Mouse (Mus musculus) retina, adult 2 months (tissue): ENCODE results near the gene Rbm43.

Experiments used
- DNase-seq: peaks from one replicate; pipeline ENCODE4 v3.0.0-alpha.2; 2012; ENCODE audit warnings: low read depth, low spot score

Gene Rbm43

DNA sequence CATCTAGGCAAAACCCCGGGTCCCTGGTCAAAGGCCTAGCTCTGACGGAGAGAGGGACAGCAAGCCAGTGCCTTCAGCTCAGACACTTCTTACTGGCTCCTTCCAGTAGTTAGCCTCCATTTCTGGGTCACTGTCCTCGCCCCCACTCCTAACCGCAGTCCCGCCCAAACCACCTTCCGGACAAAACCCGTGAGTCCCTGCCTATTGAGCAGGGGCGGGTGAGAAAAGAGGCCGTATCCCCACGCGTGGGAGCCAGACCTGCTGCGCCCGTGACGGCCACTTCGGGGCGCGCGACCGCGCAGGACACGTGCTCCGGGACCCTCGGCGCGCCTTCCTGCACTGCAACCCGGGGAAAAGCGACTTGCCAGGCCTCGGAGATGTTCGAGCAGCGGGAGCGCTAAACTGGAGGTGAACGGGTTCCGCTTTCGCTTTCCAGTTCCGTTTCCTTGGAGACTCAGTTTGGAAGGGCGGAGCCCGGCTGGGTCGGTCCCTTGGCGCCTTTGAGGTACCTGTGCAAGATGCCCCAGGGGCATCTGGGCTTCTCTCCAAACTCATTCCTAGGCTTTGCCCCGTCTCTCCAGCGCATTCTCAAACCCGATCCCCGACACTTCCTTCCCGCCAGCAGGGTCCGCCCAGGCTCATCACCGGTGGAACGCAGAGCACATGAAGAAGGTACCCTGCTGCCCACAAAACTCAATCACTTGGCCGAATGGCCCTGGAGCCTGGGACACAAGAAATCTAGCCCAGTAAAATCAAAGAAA, at the start of gene Rbm43:
Gene Rbm43 (minus strand): TSS at position 590 of the 761 bp plus-strand sequence.
- no peak for DNase-seq

DNA sequence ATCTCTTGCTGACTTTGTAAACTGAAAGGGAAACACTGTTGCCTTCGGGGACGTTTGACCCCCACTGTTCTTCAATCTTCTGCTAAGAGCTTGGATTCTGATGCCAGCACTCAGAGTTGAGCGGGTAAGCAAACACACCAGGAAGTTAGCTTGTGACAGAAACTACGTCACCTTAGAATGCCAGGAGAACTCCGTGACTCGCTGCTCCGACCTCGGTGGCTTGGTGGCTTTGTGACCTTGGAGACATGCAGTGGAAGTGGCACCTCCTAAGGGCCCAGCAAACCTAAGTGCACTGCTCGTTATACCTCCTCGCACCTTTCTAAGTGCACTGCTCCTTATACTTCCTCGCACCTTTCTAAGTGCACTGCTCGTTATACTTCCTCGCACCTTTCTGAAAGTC, 47.3 kb upstream of the Rbm43 start:
- no peak for DNase-seq

DNA sequence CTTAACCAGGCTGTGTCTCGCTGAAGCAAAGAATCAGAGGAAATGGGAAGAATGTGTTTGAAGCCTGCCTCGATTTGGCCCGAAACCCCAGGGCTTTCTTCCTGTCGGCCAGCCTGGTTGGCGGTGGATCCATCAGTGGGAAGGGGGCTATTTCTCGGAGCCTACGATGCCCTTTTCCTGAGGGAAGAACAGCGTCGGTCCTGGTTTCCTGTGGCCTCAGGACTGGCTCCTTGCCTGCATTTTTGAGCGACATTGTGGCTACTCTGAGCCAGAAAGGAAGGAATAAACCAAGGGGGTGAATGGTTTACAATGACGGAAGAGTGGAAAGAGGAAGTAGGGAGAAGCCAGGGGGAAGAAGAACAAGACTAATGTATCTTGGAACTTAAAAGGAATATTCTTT, 46.7 kb upstream of the Rbm43 start:
- no peak for DNase-seq

DNA sequence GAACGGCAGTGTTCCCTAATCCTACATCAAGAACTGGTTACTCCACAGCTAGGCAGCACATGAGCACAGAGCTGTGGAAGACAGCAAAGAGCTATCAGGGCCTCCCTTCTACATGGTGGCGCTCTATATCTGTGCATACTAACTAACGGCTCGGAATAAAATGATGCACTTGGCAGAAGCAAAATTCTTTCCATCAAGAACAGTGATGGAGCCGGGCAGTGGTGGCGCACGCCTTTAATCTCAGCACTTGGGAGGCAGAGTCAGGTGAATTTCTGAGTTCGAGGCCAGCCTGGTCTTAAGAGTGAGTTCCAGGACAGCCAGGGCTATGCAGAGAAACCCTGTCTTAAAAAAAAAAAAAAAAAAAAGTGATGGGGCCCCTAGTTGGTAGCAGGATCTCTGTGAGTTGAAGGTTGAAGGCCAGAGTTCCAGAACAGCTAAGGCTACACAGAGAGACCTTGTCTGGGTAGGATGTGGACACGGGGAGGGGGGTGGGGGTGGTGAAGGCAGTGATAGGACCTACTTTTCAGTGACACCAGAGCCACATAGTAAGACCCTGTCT, 38.5 kb upstream of the Rbm43 start, which contains the start of gene Nmi:
Gene Nmi (minus strand): TSS at position 85 of the 559 bp plus-strand sequence.
- no peak for DNase-seq

DNA sequence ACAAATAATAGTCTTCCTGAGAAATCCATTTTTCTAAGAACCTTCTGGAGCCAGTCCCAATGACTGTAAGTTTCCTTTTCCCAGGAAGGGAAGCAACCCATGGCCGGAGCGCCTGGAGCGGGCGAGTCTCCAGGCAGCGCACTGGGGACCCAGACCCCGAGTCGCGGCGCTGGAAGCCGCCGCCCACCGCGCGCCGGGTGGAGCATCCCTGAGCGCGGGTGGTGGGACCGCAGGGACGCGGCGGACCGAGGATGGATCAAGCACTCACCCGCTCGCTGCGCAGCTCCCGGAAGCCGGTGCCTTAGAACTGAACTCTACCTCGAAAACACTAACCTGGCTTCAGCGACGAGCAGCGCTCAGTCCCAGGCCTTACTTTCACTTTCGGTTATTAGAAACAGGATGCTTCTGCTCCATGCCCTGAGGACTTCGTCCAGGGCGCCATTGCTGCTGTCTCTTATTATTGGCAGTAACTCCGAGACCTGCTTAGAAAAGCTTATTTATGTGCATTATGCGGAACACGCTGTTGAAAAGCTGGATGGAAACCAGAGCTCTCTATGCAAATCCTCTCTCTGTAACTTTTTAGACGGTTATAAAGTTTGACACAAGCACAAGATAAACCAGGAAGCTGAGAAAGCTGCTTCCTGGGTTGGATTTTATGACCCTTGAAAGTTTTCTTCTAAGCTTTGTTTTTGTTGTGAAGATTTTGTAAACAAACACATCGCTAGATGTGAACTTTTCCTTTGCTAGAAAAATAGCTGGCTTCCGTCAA, 37.9 kb upstream of the Rbm43 start:
- no peak for DNase-seq

DNA sequence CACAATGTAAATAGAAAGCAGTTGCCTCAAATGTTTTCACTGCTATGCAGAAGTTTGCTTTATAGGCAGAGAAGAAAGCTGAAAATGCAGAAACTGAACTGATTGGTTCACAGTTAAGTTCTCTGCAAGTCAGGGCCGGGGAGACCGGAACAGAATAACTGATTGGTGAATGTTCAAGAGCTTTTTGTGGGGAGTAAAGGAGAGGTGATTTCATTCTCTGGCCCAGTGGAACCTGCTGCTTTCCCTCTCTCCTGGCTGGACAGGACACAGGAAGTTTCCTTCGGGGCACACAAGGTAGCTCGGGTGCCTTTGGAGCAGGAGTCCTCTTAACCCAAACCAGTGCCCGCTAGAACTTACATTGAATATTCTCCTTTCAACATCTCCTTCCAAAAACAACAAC, 37.2 kb upstream of the Rbm43 start:
- no peak for DNase-seq

DNA sequence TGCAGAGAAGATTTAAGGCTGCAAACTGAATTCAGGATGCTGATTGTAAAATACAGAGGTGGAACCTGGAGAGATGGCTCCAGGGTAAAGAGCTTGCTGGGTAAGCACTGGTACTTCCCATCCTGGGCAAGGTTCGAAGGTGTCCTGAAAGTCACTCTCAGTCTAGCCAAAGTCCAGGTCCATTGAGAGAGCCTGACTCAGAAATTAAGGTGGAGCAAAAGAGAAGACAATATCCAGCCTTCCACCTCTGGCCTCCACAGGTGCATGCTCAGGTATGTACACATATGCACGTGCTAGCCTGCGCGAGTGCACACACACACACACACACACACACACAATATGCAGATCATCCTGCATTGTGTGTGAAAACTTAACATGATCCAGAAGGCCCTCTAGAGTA, 35.9 kb upstream of the Rbm43 start:
- no peak for DNase-seq

DNA sequence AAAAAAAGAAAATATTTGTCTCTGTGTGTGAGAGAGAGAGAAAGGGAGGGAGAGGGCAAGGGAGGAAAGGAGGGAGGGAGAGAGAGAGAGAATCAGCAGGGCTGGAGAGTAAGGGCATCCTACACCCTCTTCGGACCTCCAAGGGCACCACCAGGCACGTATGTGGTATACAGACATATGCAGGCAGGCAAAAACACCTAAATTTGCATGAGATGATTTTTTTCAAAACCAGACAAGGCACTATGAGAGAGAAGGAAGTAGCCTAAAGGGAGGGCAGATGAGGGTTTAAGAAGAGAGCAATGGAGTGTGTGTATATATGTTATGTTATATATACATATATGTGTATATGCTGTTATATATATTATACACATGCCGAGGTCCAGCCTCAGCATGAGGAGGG, 32.3 kb upstream of the Rbm43 start:
- DNase-seq: no peak

DNA sequence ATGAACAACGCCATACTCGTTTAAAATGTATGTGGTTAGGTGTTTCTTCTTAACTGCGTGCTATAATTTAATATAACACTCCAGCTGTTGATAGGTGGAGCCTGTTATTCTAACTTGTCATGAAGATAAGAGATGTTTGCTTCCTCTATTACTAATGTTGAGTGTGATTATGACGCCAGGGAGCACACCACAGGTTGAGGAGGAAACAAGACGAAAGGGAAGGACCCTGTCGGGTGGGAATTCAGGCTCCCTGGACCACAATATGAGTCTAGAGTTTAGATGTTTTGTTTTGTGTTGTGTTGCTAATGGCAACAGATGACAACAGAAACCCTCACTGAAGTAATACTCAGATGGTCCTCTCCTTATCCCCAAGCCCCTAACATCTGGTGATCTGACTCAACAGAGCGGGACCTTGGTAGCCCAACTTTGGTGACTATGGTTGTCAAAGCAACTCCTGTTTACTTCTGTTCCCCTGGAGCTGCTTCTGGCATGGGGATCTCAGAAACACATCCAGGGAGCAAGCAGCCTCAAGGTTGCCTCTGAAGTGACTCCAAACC, 18.8 kb upstream of the Rbm43 start:
- no peak for DNase-seq

DNA sequence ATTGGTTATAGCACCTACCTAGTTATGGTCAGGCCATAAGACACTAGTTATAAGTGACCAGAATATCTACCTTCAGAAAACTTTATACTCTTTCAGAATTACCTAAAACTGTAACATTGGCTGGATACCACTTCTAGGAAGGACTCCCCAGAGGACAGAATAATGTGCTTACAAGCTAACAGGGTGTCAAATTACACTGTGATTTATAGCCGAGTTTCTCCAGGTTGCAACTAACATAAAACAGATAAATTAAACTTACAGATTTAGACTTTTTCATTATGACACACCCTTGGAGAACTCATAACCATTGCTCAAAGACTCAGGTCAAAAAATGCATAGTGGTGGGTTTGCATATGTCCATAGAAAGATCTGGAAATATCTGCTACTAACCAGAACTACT, 15.9 kb upstream of the Rbm43 start:
- no peak for DNase-seq

DNA sequence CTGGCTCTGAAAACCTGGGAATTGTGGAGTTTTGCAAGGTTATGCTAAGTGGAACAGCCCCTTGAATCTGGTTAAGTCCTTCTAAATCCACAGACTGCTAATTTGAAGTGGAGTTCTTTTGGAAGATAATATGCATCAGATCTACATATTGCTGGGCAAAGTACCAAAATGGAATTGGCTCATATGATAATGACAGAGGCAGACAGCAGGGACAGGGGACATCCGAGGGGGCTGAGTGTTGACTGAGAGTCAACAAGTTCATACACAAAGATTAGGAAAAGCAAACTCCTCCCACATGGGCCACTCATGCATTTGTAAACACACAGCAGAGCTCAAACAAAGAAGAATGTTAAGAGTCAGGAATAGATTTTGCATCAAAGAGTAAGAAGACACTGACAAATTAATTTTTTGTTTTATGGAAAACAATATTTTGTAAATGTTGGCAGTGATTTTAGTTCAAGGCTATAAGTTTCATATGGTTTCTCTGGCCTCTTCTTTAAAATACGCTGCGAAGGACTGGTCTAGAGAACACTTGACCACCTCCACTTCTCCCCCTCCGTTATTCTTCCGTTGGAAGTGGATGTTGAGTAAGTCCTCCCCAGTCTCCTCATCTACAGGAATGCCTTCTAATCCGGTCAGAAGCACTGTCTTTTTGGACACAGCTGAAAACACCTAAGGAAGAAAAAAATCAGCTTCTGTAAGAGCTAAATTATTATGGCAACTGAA, 13.3 kb upstream of the Rbm43 start:
- DNase-seq: no peak

DNA sequence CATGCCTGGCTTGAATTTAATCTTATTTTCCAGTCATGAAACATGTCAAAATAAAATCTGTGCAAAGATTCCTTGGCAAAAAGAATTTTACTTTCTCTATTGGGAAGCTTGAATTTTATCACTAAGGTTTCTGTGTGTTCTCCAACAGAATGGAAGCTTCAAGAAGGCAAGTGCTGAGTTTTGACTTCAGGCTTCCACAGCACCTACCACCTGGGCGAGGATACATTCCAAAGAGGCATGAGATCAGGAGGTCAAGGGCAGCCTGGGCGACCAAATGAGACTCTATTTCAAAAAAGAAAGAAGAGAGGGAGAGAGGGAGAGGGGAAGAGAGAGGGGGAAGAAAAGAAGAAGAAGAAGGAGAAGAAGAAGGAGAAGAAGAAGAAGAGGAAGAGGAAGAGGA, 10.8 kb upstream of the Rbm43 start:
- DNase-seq: no peak

DNA sequence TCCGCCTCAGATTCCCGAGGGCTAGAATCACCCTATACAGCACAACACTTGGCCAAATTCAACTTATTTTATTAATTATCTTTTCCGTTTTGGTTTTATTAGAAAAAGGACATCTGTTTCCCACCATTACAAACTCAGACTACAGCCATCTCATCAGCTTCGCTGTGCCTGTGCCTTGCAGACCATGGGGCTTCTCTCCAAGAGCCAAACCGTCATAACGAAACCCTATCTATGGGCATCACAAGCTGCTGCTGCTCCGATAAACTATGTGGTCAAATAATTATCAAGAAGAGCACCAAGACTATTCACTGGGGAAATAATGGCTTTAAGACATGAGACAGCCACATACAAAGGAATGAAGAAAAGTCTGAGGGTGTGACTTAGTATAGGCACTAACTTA, 6.9 kb upstream of the Rbm43 start:
- DNase-seq: no peak

DNA sequence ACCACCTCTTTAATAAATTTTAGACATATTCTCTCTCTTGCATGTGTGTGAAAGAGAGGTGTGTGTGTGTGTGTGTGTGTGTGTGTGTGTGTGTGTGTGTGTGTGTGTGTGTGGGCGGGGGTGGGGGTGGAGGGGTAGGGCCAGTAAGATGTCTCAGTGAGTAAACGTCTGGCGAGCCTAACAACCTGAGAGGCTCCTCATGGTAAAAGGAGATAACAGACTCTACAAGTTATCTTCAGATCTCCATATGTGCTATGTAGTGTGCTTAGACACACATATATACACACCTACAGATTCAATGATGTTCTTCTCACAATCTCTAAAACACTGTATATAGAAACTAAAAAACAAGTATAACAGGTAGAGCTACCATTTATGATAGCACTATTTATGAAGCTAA, 3.8 kb upstream of the Rbm43 start:
- no peak for DNase-seq

DNA sequence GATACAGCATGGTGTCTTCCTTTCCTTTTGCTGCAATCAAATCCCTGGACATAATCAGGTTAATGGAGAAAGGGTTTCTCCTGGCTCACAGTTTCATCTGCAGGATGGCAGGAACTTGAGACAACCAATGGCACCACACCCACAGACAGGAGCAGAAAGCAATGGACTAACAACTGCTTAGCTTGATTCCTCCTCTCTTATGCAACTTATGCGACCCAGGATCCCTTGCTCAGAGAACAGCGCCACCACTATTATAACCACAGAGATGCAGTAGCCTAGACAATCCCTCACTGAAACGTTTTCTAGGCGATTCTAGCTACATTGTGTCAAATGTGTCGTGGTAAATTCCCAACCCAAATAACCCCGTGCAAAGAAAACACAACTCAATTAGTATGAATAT, 2.0 kb upstream of the Rbm43 start:
- DNase-seq: no peak

DNA sequence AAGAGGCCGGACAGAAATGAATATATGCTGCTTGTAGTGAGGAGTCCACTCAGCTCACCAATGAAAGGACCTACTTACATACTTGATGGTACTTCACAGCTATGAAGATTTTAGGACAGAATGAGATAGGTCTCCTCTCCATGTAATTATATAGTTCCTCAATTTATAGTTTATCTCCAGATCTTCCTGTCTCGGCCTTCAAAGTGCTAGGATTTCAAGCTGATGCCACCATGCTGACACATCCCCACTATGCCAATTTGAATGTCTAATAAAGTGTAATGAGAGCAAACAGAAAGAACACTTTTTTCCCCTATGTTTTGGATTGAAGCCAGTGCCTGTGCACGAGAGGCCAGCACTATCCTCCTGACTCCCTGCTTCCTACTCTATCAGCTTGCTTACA, 1.6 kb upstream of the Rbm43 start:
- DNase-seq: no peak

DNA sequence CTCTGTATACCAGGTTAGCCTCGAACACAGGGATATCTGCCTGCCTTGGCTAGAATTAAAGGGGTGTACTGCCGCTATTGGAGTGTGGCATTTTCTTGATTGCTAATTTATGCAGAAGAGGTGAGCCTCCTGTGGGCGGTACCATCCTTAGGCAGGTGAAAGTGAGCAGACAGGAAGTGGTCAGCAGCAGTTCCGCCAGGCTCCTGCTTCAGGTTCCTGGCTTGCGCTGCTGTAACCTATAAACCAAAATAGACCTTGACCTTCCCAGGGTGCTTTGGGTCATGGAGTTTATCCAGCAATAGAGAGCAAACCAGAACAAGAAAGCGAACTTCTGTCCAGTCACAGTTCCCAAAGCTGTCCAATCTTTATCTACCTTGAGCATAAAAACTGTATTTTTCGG, 958 bp upstream of the Rbm43 start:
- no peak for DNase-seq

DNA sequence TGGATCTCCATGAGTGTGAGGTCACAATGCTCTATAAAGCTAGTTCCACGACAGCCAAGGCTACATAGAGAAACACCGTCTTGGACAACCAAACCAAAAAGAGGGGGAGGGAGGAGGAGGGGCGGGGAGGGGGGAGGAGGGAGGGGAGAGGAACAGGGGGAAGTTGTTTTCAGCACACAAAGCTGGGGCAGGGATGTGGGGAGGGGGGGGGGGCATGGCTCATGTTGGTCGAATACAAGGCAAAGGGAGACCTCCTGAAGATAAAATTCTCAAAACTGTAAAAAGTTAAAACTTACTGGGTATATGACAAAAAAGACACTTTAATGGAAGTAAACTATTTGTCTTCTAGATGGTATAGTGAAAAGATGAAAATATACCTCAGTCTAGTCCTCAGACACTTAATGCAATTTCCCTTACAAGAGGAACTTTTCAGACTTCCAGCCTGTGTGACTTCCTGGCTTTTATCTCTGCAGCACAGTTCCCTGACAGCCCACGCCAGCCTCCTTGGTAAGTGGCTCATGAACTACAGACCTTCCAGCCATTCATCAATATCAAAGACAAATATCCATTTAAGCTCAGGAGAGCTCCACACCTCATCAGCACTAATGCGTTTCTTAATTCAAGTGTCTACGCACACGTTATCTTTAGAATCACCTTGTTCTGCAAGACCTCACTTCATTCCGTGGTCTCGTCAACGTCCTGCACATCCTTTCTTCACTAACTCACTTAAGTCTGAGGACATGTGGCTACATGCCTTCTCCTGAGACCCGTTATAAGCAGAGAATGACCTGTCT, 1.4 kb downstream of the Rbm43 start:
- no peak for DNase-seq

DNA sequence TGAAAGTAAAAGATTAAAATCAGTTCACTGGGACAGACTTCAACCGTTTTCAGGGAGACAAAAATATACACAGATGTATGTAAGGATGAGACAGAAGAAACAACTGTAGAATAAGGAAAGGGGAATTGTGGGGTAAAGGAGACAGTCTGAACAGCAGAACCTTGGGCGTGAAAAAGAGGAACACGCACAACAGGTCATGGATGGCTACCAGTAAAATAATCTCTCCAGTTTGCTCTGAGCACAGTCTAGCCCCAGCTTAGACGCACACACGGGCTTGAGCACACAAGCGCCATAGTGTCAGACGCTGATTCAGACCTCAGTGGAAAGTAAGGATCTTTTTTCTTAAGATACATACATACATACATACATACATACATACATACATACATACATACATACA, 3.7 kb downstream of the Rbm43 start:
- DNase-seq: no peak

DNA sequence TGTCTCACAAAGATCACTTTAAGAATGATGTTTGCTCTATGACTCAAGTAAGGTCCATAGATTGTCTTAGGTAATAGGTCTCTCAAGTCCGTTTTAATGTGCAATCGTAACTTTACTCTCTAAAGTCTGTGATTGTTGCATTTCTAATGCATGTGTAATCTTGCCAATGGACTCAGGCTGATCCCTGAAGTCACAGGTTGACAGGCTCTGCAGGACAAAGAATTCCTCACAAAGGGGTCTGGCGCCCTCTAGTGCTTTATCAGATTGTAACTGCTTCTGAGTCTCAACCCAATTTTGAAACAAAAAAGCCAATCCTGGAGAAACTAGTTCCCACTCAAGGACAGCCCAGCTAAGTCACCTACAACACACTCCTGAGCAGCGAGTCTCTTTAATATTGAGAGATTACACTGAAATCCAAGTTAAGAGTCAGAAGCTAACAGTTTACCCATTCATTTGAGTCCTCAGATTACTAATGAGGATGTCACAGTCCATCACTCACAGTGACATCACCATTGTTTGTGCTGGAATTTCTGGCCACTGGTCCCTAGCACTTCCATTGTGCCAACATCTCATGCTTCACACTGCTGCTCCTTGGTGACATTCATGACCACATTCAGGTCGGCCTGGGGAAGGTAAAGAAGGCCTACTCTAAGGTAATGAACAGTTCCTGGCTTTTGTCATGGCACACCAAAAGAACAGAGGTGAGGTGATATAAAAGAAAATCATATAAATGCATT, 19.9 kb downstream of the Rbm43 start:
- peak; percentile 22 for DNase-seq
